Mouse (Mus musculus) MN1 (cell line): ENCODE data around the gene Ndufaf1.
"Not testable (repeated sequence)": the region's sequence is repeated elsewhere in the genome, so short reads cannot be mapped to it uniquely, and the experiment has no call there.

Experiments
- DNase-seq: peaks from one replicate; pipeline ENCODE4 v3.0.0-alpha.2; 2016; ENCODE audit warnings: low spot score

Gene Ndufaf1

GRCm38 (mm10) chr2:119662220-119663182 lies at the start of gene Ndufaf1:
Gene Ndufaf1 (minus strand): TSS chr2:119662827.
- peak; percentile 82 for DNase-seq

DNA sequence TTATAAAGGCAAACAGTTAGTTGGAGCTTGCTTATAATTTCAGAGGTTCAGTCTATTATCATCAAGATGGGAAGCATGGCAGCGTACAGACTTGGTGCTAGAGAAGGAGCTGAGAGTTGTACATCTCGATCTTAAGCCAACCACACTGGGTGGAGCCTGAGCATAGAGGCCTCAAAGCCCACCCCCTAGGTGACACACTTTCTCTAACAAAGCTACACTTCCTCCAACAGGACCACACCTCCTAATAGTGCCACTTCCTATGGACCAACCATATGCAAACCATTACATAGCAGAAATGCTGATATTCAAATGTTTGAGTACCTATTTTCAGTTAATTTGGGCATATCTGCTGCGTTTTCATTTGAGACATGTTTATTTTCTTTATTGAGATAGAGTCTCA lies 47.4 kb upstream of the Ndufaf1 start:
- no peak for DNase-seq

DNA sequence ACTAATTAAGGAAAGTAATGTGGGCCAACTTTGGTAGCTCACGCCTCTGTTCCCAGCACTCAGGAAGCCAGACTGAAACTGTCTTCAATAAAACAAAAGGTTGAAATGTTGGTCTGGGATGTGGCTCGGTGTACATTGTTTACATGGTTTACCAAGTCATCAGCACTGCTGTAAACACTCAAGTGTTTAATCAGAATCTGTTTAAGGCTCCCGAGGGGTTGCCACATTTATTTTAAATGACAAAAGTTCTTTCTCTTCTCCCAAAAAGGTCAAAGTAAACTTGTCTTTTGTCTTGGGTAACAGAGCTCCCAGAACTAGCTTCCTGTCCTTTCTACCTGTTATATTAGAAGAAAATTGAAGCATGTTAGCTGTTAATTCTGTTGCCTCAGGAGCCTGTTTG lies 45.0 kb upstream of the Ndufaf1 start:
- DNase-seq: no peak

- DNase-seq: no peak
These were observed 40.5 kb upstream of the Ndufaf1 start for GRCm38 (mm10) chr2:119703171-119703570.

DNA sequence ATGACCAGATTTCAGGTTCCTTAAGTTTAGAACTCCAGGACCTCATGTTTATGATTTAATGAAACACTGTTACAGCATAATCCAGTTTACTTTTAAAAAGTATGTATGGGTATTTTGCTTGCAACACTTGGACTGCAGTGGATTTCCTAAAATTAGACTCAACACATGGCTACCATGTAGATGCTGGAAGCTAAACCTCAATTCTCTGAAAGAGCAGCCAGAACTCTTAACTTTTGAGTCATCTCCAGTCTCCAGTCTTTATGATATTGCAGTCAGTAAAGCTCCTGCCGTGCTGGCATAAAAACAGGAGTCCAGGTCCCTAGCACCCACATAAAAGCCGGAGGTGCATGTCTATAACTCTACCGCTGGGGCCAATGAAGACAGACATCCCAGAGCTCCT lies 37.3 kb upstream of the Ndufaf1 start:
- DNase-seq: no peak

DNA sequence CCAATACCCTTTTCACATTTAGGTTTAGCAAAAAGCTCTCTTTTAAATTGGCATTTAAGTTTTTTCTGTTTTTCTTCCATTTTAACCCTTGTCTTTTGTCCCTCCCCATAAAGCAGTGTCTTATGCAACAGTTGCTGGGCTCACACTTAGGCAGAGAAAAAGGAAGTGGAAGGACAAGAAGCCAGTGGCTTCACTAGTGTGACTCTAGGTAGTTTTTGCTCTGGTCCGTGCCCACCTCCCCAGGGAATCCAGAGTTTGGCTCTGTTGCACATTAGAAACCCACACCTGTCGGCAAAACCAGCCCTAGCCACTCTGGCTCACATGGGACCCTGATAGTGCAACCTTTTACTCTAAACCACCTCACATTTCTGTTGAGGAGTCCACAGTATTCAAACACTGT lies 35.8 kb upstream of the Ndufaf1 start:
- no peak for DNase-seq

- DNase-seq: no peak
These were observed 33.5 kb upstream of the Ndufaf1 start for GRCm38 (mm10) chr2:119696111-119696510.

- no peak for DNase-seq
These were observed 32.2 kb upstream of the Ndufaf1 start for GRCm38 (mm10) chr2:119694826-119695225.

DNA sequence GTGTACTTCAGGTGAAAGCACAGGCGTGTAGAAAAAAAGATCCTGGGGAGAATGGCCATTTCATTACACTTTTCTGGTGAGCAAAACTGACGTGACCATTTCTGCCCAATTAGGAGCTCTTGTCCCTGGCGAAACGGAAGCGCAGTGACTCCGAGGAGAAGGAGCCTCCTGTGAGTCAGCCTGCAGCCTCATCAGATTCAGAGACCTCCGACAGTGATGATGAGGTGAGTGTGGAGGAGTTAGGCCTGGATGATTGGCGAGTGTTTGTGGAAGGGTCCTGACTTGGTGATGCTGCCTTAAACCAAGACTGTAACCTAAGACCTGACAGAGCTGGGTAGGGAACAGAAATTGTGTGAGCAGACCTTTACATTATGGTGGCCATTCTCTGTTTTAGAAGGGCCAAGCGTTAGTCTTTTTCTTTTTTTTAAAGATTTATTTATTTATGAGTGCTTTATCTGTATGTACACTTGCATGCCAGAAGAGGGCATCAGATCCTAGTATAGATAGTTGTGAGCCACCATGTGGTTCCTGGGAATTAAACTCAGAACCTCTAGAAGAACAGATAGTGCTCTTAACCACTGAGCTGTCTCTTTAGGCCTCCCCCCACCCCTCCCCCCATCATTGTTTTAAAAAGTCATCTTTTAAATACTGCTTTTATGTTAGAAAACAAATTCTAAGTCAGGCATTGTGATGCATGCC lies 29.5 kb upstream of the Ndufaf1 start:
- no peak for DNase-seq

DNA sequence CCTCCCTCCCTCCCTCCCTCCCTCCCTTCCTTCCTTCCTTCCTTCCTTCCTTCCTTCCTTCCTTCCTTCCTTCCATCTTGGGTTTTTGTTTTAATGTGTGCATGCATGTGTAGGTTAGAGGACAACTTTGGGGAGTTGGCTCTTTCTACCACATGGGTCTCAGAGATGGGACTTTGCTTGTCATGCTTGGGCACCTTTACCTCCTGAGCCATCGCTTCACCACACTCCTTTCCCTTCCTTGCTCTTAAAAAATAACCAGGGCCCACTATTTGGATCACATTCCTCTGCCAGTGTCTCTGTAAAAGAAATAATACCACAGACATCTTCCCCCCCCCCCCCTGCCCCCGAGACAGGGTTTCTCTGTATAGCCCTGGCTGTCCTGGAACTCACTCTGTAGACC lies 21.1 kb upstream of the Ndufaf1 start:
- no peak for DNase-seq

- DNase-seq: no peak
These were observed 13.2 kb upstream of the Ndufaf1 start for GRCm38 (mm10) chr2:119675831-119676230.

GRCm38 (mm10) chr2:119675215-119675784 lies 12.7 kb upstream of the Ndufaf1 start:
- peak; percentile 57 for DNase-seq

DNA sequence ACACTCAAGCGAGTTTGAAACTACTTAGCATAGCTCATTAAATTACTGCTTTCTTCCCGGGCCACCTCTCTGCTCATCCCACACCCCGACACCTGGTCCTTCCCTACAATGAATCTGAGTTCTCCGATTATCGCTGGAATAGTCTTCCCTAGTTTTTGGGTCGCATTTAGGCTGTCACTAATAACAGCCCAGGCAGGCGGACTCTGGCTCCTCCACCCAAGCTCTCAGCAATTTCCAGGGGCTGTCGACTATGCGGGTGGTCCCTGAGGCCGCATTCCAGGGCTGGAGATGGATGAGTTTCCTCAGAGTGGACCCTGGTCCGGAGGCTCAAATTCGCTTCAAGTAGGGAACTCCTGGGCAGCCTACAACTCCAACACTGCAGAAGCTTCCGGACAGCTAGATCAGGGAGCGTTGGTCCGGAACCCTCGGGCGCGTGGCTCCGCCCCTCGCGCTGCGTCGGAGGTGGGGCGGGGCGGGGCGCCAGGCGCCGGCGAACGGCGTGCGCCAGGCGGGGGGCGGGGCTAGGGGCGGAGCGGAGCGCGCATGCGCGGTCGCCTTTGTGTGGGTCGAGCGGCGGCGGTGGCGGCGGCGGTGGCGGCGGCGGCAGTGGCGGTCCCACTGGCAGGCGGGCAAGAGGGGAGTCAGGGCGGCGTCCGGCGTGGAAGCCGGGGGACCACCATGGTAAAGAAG lies 12.0 kb upstream of the Ndufaf1 start, which contains the start of gene Rtf1:
Gene Rtf1 (plus strand): TSS at position 544 of the 690 bp plus-strand sequence.
- peak; percentile 90 for DNase-seq

DNA sequence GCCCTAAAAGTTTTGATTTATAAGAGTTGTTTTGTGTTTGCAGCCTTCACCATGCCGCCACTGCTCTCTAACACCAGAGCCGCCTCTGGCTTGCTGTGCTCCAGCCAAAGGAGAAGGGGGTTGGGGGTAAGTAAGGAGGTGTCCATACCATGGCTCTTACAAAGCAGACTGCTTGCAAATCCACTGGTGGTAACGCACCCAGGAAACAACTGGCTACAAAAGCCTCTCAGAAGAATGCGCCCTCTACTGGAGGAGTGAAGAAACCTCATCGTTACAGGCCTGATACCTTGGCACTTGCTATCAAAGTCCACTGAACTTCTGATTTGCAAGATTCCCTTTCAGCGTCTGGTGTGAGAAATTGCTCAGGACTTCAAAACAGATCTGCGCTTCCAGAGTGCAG lies 6.4 kb upstream of the Ndufaf1 start:
- DNase-seq: no peak

DNA sequence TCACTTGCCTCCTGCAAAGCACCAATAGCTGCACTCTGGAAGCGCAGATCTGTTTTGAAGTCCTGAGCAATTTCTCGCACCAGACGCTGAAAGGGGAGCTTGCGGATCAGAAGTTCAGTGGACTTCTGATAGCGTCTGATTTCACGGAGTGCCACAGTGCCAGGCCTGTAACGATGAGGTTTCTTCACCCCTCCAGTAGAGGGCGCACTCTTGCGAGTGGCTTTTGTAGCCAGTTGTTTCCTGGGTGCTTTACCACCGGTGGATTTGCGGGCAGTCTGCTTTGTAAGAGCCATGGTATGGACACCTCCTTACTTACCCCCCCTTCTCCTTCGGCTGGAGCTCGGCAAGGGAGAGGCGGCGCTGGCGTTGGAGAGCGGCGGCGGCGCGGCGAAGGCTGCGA lies 3.1 kb upstream of the Ndufaf1 start:
- DNase-seq: not testable (repeated sequence)

DNA sequence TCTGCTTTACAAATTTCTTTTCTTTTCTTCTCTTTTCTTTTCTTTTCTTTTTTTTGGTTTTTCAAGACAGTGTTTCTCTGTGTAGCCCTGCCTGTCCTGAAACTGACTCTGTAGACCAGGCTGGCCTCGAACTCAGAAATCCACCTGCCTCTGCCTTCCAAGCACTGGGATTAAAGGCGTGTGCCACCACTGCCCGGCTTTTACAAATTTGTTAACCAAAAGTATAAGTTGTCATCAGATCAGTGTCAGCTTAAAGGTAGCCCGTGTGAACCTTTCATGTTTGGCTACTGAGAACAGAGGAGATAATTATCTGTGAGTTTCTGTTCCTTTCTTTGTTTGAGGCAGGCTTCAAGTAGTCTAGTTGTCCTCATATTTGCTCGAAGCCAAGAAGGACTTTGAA lies 18.4 kb downstream of the Ndufaf1 start:
- no peak for DNase-seq

DNA sequence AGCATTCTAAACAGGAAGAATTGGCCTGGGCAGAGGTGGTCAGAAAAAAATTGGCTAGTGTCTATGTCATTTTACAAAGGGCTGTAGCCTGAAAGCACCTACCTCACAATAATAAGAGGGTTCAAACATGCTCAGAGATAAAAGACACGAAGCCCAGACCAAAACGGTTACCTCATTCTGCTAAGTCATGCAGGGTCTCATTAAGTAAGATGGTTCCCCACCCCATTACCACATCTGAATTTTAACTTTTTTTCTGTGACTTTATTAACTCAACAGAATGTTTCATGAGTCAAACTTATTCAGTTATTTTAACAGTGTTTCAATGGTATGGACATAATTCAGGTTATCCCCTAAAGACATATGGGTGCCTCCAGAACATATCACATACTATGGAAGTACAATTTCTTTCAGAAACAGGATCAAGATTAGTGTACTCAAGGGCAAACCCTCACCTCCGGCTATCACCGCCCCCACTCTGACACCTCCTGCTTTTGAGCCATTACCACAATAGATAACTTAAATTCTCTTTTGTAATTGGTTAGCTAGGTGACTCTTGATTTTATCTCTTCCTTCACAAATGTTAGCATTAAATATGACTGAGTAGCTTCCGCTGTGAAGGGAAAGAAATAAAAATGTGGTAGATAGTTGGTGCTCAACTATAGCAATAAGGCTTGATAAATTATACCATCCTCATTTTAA lies 21.3 kb downstream of the Ndufaf1 start:
- DNase-seq: no peak

GRCm38 (mm10) chr2:119636781-119637180 lies 25.8 kb downstream of the Ndufaf1 start:
- no peak for DNase-seq

DNA sequence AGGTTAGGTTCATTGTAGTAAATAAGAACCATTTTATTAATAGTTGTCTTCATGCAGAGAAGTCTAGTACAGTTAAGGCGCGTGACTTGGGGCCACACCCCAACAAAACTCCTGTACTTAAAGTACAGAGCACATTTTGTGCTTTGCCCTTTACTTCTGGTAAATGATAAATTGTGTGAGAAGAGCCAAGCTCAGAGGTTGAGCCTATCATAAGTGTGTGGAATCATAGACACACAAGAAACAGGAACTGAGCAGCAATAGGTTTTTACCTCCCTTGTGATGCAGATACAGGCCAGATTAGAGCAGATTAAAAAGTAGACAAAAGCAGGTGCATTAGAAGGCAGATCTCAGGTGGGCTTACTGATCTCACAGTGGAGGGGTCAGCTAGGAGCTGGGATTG lies 41.3 kb downstream of the Ndufaf1 start:
- no peak for DNase-seq

GRCm38 (mm10) chr2:119619002-119619401 lies 43.6 kb downstream of the Ndufaf1 start:
- not testable (repeated sequence) for DNase-seq

DNA sequence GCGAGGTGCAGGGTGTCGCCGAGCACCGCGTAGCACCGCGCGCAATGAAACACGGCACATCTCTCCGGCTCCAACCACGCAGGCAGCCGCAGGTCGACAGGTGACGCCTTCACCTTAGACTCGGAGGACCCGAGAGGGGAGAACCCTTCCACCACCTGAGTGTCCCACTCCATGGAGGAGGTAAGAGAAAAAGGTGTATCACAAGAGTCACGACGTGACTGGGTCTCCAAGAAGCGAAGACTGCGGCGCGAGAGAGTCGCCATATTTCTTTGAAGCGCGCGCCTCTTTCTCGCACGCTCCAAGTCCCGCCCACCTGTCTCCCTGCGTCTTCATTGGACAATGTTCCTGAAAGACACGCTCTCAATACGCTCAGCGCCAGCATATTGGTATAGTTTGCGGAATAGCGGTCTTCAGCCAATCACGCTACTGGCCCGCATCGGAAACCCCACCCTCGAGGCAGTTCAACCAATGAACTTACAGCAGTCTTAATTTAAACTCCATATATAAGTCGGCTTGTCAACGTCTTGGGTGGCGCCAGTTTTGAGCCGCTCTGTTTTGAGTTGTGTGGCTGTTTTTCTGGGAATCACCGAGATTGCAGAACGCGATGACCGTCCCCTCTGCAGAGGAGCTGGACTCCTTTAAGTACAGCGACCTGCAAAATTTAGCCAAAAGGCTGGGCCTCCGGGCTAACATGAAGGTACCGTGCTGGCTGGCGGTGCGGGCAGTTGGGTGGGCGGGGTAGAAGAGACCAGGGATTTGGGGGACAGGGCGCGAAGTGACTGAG lies 44.2 kb downstream of the Ndufaf1 start, which contains the start of the genes Nusap1 and Oip5:
Gene Nusap1 (plus strand): TSS at position 100 of the 784 bp plus-strand sequence.
Gene Oip5 (minus strand): TSS at position 271 of the 784 bp plus-strand sequence.
- DNase-seq: peak; percentile 97
